Mouse (Mus musculus) retina, embryonic 14.5 days (tissue): Measurements from ENCODE around the gene Raver1.

ENCODE experiments used
- DNase-seq: peaks from one replicate; pipeline ENCODE4 v3.0.0-alpha.2; 2015; ENCODE audit warnings: low spot score

Raver1 gene

GRCm38 (mm10) chr9:21091707-21092320, at the start of gene Raver1, which contains the start of gene Gm38431:
Gene Raver1 (minus strand): TSS chr9:21092008.
Gene Gm38431 (minus strand): TSS chr9:21091997.
- DNase-seq = peak; percentile 99

- no peak for DNase-seq
Measured at GRCm38 (mm10) chr9:21138386-21138785, 46.6 kb upstream of the Raver1 start.

- DNase-seq = peak; percentile 81
Measured at GRCm38 (mm10) chr9:21137229-21137628, 45.4 kb upstream of the Raver1 start.

- no peak for DNase-seq
Measured at GRCm38 (mm10) chr9:21136401-21136800, 44.6 kb upstream of the Raver1 start.

- no peak for DNase-seq
Measured at GRCm38 (mm10) chr9:21135941-21136381, 44.2 kb upstream of the Raver1 start.

DNA sequence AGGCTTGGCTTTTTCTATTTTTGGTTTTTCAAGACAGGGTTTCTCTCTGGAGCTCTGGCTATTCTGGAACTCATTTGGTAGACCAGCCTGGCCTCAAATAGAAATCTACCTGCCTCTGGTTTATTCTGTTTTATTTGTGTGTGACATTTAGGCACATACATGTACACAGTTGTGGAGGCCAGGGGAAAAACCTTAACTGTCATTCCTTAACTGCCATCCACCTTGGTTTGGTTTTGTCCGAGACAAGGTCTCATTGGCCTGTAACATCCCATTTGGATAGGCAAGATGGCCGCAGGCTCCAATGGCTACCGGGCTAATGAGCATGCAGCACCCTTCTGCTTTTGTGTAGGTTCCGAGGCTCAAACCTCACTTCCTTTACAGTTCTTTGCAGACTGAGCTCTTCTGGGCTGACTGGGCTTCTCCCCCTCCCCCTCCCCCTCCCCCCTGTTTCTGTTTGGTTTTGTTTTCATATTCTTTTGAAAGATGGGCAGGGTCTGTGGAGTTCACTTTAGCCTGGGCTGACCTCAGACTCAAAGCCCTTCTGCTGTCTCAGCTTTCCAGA, 43.6 kb upstream of the Raver1 start:
- DNase-seq = no peak

DNA sequence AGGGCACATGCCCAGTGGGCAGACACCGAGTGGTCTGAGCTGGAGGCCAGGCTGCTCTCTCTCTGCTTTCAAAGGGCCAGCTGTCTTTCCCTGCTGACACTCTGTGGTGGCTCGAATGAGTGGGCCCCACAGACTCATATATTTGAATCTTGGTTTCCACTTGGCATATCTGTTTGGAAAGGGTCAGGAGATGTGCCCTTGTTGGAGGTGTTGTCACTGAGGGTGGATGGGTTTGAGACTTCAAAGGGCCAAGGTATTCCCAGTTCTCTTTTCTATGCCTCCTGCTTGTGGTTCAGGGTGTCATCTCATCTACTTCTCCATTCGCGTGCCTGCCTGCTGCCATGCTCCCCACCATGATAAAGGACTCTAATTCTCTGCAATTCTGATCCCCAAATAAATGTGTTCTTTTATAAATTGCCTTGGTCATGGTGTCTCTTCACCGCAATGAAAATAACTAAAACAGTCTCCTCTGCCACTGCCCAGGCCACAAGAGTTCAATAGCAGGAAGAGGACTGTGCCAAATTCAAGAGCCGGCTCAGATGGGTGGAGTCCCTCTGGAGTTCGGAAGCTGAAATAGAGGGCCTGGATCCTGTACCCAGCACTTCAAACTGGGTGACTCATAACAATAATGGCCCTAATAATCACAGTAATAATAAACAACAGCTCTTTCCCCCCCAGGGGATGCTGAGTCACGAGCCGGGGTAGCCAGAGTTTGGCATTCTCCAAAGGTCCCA, 43.0 kb upstream of the Raver1 start:
- no peak for DNase-seq

DNA sequence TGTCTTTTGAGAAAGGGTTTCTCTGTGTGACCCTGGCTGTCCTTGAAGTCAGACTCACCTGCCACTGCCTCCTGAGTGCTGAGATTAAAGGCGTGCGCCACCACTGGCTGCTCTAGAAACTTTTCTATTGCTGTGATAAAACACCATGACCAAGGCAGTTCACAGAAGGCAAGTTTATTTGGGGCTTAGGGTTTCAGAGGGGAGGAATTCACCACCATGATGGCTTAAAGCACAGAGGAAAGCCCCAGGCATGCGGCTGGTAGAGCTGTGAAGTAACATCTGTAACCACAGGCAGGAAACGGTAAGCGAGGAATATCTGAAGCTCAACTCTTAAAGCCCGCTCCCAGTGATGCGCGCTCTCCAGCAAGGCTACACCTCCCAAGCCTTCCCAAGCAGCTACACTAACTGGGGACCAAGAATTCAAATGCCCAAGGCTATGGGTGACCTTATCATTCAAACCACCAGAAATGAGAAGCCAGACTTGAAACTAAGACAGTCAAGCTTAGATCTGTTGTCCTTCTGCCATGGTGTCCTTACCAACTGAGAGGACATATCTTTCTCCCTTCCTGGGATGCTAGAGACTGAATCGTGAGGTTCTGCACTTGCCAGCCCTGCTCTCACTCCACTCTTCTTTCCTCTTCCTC, 41.4 kb upstream of the Raver1 start:
- DNase-seq = no peak

- peak; percentile 28 for DNase-seq
Measured at GRCm38 (mm10) chr9:21132102-21132775, 40.4 kb upstream of the Raver1 start.

- peak; percentile 95 for DNase-seq
Measured at GRCm38 (mm10) chr9:21131059-21131956, 39.5 kb upstream of the Raver1 start, which contains the start of gene Tyk2. Gene Tyk2 (minus strand): TSS chr9:21131243.

GRCm38 (mm10) chr9:21126259-21126627, 34.4 kb upstream of the Raver1 start:
- DNase-seq = no peak

- DNase-seq = no peak
Measured at GRCm38 (mm10) chr9:21125502-21126258, 33.9 kb upstream of the Raver1 start.

GRCm38 (mm10) chr9:21124837-21125236, 33.0 kb upstream of the Raver1 start:
- DNase-seq = no peak

DNA sequence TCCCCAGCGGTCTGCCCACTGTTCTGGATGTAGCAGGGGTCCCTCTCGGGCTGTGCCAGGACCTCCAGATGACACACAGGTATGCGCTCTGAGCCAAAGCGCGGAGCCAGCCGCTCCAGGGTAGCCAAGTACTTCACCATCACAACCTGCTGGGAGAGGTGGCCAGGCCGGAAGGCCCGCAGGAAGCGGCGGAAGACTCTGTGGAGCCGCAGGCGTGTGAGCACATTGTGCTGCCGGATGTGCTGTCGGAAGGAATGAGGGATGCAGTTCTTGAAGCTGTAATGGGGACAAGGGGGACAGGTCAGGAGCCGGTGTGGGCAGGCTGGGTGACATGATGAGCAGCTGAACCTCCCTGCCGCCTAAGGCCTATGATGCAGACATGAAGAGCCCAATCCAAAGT, 29.7 kb upstream of the Raver1 start:
- DNase-seq = no peak

DNA sequence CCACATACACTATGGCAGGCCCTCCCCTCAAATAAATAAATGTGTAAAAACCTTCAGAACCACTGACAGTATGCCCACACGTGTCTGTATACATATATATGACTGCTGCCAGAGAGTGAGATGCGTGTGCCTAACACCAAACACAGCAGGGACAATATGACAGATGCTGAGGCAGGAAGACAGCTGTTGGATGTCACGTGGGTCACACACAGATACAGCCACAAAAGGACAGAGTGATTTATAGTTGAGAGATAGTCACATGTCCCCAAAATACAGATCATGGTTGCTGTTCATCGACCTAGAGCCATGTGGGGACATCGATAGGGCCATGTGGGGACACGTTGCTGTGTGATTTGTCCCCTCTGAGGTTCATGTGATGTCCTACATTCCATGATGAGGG, 25.3 kb upstream of the Raver1 start:
- DNase-seq = no peak

- DNase-seq = no peak
Measured at GRCm38 (mm10) chr9:21115105-21115504, 23.3 kb upstream of the Raver1 start.

- no peak for DNase-seq
Measured at GRCm38 (mm10) chr9:21114190-21114589, 22.4 kb upstream of the Raver1 start.

GRCm38 (mm10) chr9:21113751-21114150, 21.9 kb upstream of the Raver1 start:
- no peak for DNase-seq

GRCm38 (mm10) chr9:21107607-21108237, 15.9 kb upstream of the Raver1 start:
- DNase-seq = no peak
